21 mouse cellular contexts compared by ENCODE assay signal in genomic region chr1:132330397-132330796, GRCm38 (mm10). TPM values are rescaled to one million over a fixed set of nuclear protein-coding genes. Genes with fewer than 3 reads are reported as not detected.
DNase-seq lines count a peak whose midpoint lies in the region; ATAC-seq and TF ChIP-seq lines count a peak whose summit lies in the region.
"Had no signal": no experiment of that assay in that cellular context is flagged by ENCODE, and none has a peak within 500 bp of the region (broad histone marks: within the 10 kb centered on the region; RNA-seq: fewer than 3 reads in every experiment).

No protein-coding gene starts in this region.

- peaks cover 43% of the 10 kb centered on the region for H3K4me1 ChIP-seq in hindbrain, embryonic 11.5 days (replicated peaks; ENCODE audit: control insufficient read depth, insufficient read depth, low read length)
- H3K4me1 ChIP-seq in hindbrain, embryonic 13.5 days (replicated peaks) = peaks cover 80% of the 10 kb centered on the region
- peaks cover 15% of the 10 kb centered on the region for H3K4me1 ChIP-seq in cerebellum, adult 2 months (ENCODE audit: control insufficient read depth, insufficient read depth, low read length)
- peaks cover 76% of the 10 kb centered on the region for H3K4me1 ChIP-seq in limb, embryonic 10.5 days

- no peak for DNase-seq in hindbrain, embryonic 11.5 days (ENCODE audit: low spot score)
- DNase-seq in brain, embryonic 14.5 days (ENCODE audit: low read depth) = peak; percentile 35
- DNase-seq in cerebellum, adult 2 months = peak; percentile 58 to 72
- DNase-seq in limb, embryonic 10.5 days (ENCODE audit: low spot score) = no peak
- no peak for DNase-seq in T-cell, adult 2 months (ENCODE audit: low spot score)
- no peak for DNase-seq in embryo, embryonic 10 days (ENCODE audit: low spot score)
- no peak for DNase-seq in testis, postnatal 14 days (ENCODE audit: low spot score)
- DNase-seq: adrenal gland, adult 8-10 months; heart, adult 2 months; layer of hippocampus, adult 9-11 months; right cerebral cortex, adult 18-20 months; thymus, postnatal 25 days had no signal

- no peaks in the 10 kb centered on the region for H3K27me3 ChIP-seq in hindbrain, embryonic 11.5 days (ENCODE audit: control insufficient read depth, insufficient read depth, low read length)
- no peaks in the 10 kb centered on the region for H3K27me3 ChIP-seq in hindbrain, embryonic 13.5 days
- H3K27me3 ChIP-seq in cerebellum, adult 2 months (ENCODE audit: control insufficient read depth, insufficient read depth, low read length) = no peaks in the 10 kb centered on the region
- no peaks in the 10 kb centered on the region for H3K27me3 ChIP-seq in limb, embryonic 10.5 days (ENCODE audit: low read depth, poor library complexity, severe bottlenecking)
- H3K27me3 ChIP-seq: embryonic facial prominence, embryonic 12.5 days; liver, embryonic 12.5 days; lung, embryonic 15.5 days had no signal

- no peak overlapping the region for H3K9ac ChIP-seq in hindbrain, embryonic 11.5 days (ENCODE audit: low read depth, low read length)
- no peak overlapping the region for H3K9ac ChIP-seq in hindbrain, embryonic 13.5 days
- H3K9ac ChIP-seq: embryonic facial prominence, embryonic 12.5 days; liver, embryonic 12.5 days; lung, embryonic 15.5 days had no signal

- H3K9me3 ChIP-seq in hindbrain, embryonic 11.5 days (ENCODE audit: control insufficient read depth, low read length) = no peaks in the 10 kb centered on the region
- H3K9me3 ChIP-seq in hindbrain, embryonic 13.5 days = no peaks in the 10 kb centered on the region
- H3K9me3 ChIP-seq in limb, embryonic 10.5 days (replicated peaks) = no peaks in the 10 kb centered on the region
- H3K9me3 ChIP-seq: embryonic facial prominence, embryonic 12.5 days; liver, embryonic 12.5 days; lung, embryonic 15.5 days had no signal

- TF ChIP-seq CTCF in brain, embryonic 14.5 days (IDR thresholded peaks at IDR 0.05; ENCODE audit: borderline replicate concordance, extremely low read depth, insufficient read depth, insufficient read length) = no peak
- no peak for TF ChIP-seq CTCF in cerebellum, adult 2 months (IDR thresholded peaks at IDR 0.05; ENCODE audit: borderline replicate concordance, insufficient read depth, low read depth, low read length)

- no peak overlapping the region for H3K4me2 ChIP-seq in hindbrain, embryonic 11.5 days (replicated peaks; ENCODE audit: low read depth, low read length)
- H3K4me2 ChIP-seq in hindbrain, embryonic 13.5 days = no peak overlapping the region
- H3K4me2 ChIP-seq: embryonic facial prominence, embryonic 12.5 days; liver, embryonic 12.5 days; lung, embryonic 15.5 days had no signal

- peak overlapping the region; percentile 11; the same call in 1 of the 2 replicates for H3K27ac ChIP-seq in hindbrain, embryonic 11.5 days (ENCODE audit: low read depth, low read length)
- no peak overlapping the region for H3K27ac ChIP-seq in hindbrain, embryonic 13.5 days
- H3K27ac ChIP-seq in cerebellum, adult 2 months (ENCODE audit: insufficient read depth, low read length) = no peak overlapping the region
- 0 out of 2 replicates have a peak overlapping the region, but pooled peaks have one; percentile 15 for H3K27ac ChIP-seq in limb, embryonic 10.5 days
- H3K27ac ChIP-seq: embryonic facial prominence, embryonic 12.5 days; heart, adult 2 months; kidney, postnatal 0 days; liver, embryonic 12.5 days; lung, embryonic 15.5 days; stomach, postnatal 0 days had no signal

- H3K36me3 ChIP-seq in hindbrain, embryonic 11.5 days (ENCODE audit: control insufficient read depth, insufficient read depth, low read length) = peaks cover 33% of the 10 kb centered on the region
- H3K36me3 ChIP-seq in hindbrain, embryonic 13.5 days = peaks cover 41% of the 10 kb centered on the region
- no peaks in the 10 kb centered on the region for H3K36me3 ChIP-seq in limb, embryonic 10.5 days
- H3K36me3 ChIP-seq: embryonic facial prominence, embryonic 12.5 days had no signal

- no peak for TF ChIP-seq POLR2A in brain, embryonic 14.5 days (IDR thresholded peaks at IDR 0.05; ENCODE audit: borderline replicate concordance, extremely low read depth, insufficient read depth, insufficient read length, poor library complexity, severe bottlenecking)
- TF ChIP-seq POLR2A in cerebellum, adult 2 months (IDR thresholded peaks at IDR 0.05; ENCODE audit: borderline replicate concordance, insufficient read depth, low read length) = no peak

- H3K4me3 ChIP-seq in hindbrain, embryonic 11.5 days (ENCODE audit: low read depth, low read length) = no peak overlapping the region
- H3K4me3 ChIP-seq in hindbrain, embryonic 13.5 days = no peak overlapping the region
- no peak overlapping the region for H3K4me3 ChIP-seq in cerebellum, adult 2 months (replicated peaks; ENCODE audit: insufficient read depth, low read depth, low read length)
- H3K4me3 ChIP-seq in limb, embryonic 10.5 days = no peak overlapping the region
- H3K4me3 ChIP-seq: embryonic facial prominence, embryonic 12.5 days; heart, adult 2 months; liver, embryonic 12.5 days; lung, embryonic 15.5 days; myocyte had no signal

- no peak for ATAC-seq in hindbrain, embryonic 11.5 days (ENCODE audit: low FRiP score)
- ATAC-seq in hindbrain, embryonic 13.5 days (ENCODE audit: low FRiP score) = no peak
- ATAC-seq: CD4-positive, CD25-positive, alpha-beta regulatory T cell, adult 4 months; inflammation-experienced regulatory T-cells, adult 6 months; liver, embryonic 12.5 days had no signal

- WGBS in hindbrain, embryonic 11.5 days = 85% methylated on average over 15 of the region's 15 CpGs
- 76% methylated on average over 15 of the region's 15 CpGs for WGBS in hindbrain, embryonic 13.5 days
- WGBS in cerebellum, adult 2 months = 19% methylated on average over 15 of the region's 15 CpGs
- whole genome bisulfite sequencing in limb, embryonic 10.5 days = 87% methylated on average over 15 of the region's 15 CpGs

RNA-seq across cellular contexts. Expression of gene Nuak2, which starts 14.5 kb away (rescaled TPM):
- 33.1 and 39.3 TPM in 2 replicates for polyA plus RNA-seq in hindbrain, embryonic 11.5 days (2014; fragmentation: Nextera tagmentation; extraction: Ambion mirVana)
- polyA plus RNA-seq in hindbrain, embryonic 13.5 days (2015; fragmentation: Nextera tagmentation; extraction: Ambion mirVana) = 17.6 and 22.5 TPM in 2 replicates
- polyA plus RNA-seq in brain, embryonic 14.5 days (2012; rRNA removed) = 22.3 and 23.7 TPM in 2 replicates
- polyA plus RNA-seq in cerebellum, adult 2 months (2012; rRNA removed) = 2.9 and 3.3 TPM in 2 replicates
- 0.84 and 0.92 TPM in 2 replicates for polyA plus RNA-seq in limb, embryonic 10.5 days (2016; fragmentation: Nextera tagmentation; extraction: Ambion mirVana)

RNA-seq across cellular contexts. Expression of gene Klhdc8a, which starts 32.0 kb away (rescaled TPM):
- 2.9 and 3.0 TPM in 2 replicates for polyA plus RNA-seq in hindbrain, embryonic 11.5 days (2014; fragmentation: Nextera tagmentation; extraction: Ambion mirVana)
- 5.1 and 5.4 TPM in 2 replicates for polyA plus RNA-seq in hindbrain, embryonic 13.5 days (2015; fragmentation: Nextera tagmentation; extraction: Ambion mirVana)
- 5.7 and 8.1 TPM in 2 replicates for polyA plus RNA-seq in brain, embryonic 14.5 days (2012; rRNA removed)
- polyA plus RNA-seq in cerebellum, adult 2 months (2012; rRNA removed) = 25.1 and 29.6 TPM in 2 replicates
- polyA plus RNA-seq in limb, embryonic 10.5 days (2016; fragmentation: Nextera tagmentation; extraction: Ambion mirVana) = not detected in 2 replicates
- polyA plus RNA-seq: inflammation-experienced regulatory T-cells, adult 6 months had no signal

Comparison
In these comparisons a context has a peak if more than half of its experiments do, and no peak if none do; other contexts are left out.
1. H3K27ac ChIP-seq: peak in hindbrain, embryonic 11.5 days (single experiment) and limb, embryonic 10.5 days (single experiment); none in hindbrain, embryonic 13.5 days (single experiment) and cerebellum, adult 2 months (single experiment).
2. DNase-seq: peak in brain, embryonic 14.5 days (single experiment) and cerebellum, adult 2 months (2 of 2); none in hindbrain, embryonic 11.5 days (single experiment), limb, embryonic 10.5 days (single experiment), T-cell, adult 2 months (single experiment), embryo, embryonic 10 days (single experiment) and testis, postnatal 14 days (single experiment).